Mouse (Mus musculus) heart, adult 10 weeks (tissue): ENCODE data around the gene Stac2. TPM values are rescaled to one million over a fixed set of nuclear protein-coding genes. Genes with fewer than 3 reads are reported as not detected.

Source experiments
- polyA plus RNA-seq: library from polyadenylated mRNA; stranded (reverse); fragments of 350-450 nt; fragmentation: Illumina TruSeq; extraction: RNeasy Lipid Tissue Mini Kit (QIAGEN cat#74804); gene quantifications from one replicate; pipeline ENCODE4 v1.2.3, GENCODE M21; 2014; ENCODE audit warnings: low read depth, low replicate concordance

Gene Stac2
- 0.29 TPM for polyA plus RNA-seq

DNA sequence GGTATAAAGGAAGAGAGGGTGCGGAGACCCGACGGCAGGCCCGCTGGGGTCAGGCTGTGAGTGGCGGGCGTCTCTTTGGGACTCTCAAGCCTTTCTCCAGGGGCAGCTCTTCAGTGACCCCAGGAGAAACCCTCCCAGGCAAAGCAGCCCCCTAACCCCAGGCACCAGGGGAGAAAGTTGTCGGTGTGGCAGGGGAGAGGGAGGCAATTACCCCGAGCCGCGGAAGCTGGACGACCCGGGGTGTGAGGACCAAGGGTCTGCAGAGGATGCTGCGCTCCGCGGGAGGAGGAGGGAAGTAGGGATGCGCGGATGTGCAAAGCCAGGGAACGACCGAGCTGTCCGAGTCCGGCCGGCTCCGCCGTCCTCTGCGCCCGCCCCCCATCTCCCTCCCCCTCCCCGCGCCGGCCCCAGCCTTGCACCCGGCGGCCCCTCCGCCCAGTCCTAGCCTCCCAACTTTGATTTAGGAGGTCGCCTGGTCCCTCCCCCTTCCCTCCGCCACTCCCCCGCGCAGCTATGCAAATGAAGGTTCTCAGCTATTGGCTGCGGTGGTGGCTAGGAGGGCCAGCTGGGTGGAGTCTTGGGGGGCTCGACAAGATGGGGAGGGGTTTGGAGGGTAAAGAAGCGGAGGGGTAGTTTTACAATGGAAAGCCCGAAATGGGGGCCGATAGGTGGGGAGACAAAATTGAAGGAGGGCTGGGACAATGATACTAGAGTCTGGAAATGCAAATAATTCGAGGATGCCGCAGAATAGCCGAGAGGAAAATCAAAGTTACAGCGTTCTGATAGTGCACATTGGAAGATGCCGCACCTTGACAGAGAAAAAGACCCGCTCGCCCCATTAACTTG lies at the start of gene Stac2:
Stac2 (minus strand) TSS at position 474 of the 846 bp plus-strand sequence.

GRCm38 (mm10) chr11:98026570-98027296 lies 26.5 kb downstream of the Stac2 start, which contains the start of gene Rpl19:
Gene Rpl19, plus strand, starts transcription at chr11:98026710.

GRCm38 (mm10) chr11:98022555-98023371 lies 30.5 kb downstream of the Stac2 start, which contains the start of gene Cacnb1:
Gene Cacnb1, minus strand, starts transcription at chr11:98023034.

GRCm38 (mm10) chr11:97995564-97996288 lies 57.5 kb downstream of the Stac2 start, which contains the start of gene Arl5c:
Gene Arl5c, minus strand, starts transcription at chr11:97996181.

Other genes starting within 250 kb of the Stac2 start
- 1.1 TPM for gene B230217C12Rik, start 212.7 kb downstream of the Stac2 start, polyA plus RNA-seq
- gene Fbxo47, start 169.3 kb downstream of the Stac2 start, polyA plus RNA-seq: 1.3 TPM
- gene Plxdc1, start 67.0 kb downstream of the Stac2 start, polyA plus RNA-seq: 5.4 TPM
- 2.7 TPM for gene Arl5c, start 57.3 kb downstream of the Stac2 start, polyA plus RNA-seq
- gene Cacnb1, start 30.4 kb downstream of the Stac2 start, polyA plus RNA-seq: 7.5 TPM
- gene Rpl19, start 26.8 kb downstream of the Stac2 start, polyA plus RNA-seq: 942 TPM
- 13.0 TPM for gene Fbxl20, start 96.9 kb upstream of the Stac2 start, polyA plus RNA-seq
- 22.1 TPM for gene Med1, start 139.8 kb upstream of the Stac2 start, polyA plus RNA-seq
- 11.7 TPM for gene Cdk12, start 149.6 kb upstream of the Stac2 start, polyA plus RNA-seq